Mouse (Mus musculus): ENCODE data around the gene Gm21887. TPM values are rescaled to one million over a fixed set of nuclear protein-coding genes. Genes with fewer than 3 reads are reported as not detected.

Gm21887 gene
- 192 and 494 TPM in 2 replicates for polyA plus RNA-seq (2015; fragmentation: Nextera tagmentation; extraction: Ambion mirVana)

DNA sequence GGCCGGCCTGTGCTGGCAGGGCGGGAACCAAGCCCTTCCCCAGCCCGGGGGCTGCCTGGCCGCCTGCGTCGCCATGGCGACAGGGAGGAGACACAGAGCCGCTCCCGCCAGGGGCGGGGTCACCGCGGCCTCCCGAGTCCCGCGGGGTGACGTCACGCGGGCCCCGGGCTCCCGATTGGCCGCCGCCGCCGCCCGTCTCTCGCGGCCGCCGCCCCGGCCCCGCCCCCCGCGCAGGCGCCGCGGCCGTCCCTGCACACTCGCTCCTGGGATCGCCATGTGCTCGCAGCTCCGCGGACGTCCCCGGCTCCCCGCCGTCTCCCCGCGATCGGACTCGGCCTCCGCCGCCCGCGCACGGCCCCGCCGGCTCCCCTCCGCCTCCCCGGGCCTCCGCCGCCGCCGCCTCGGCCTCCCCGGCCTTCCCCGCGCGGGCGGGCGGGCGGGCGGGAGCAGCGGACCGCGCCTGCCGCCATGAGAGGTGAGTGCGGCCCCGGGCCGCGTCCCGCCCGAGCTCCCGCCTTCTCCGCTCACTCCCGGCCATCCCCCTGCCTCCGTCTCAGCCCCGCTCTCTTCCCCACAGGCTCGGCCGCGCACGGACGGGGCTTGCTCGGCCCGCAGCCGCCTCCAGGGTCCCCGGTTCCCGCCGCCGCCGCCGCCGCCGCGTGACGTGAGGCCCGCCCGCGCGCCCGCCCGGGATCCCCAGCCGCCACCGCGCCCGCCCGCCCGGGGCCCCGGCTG lies at the start of gene Gm21887:
Gene Gm21887 (plus strand): TSS at position 644 of the 735 bp plus-strand sequence.

Other genes with a start within 250 kb of the Gm21887 start
- 0.16 and 0.25 TPM in 2 replicates for gene 4933400A11Rik, start 230.0 kb upstream of the Gm21887 start, polyA plus RNA-seq (2015; fragmentation: Nextera tagmentation; extraction: Ambion mirVana)